13 mouse cellular contexts compared by ENCODE assay signal in genomic region chr8:6492453-6492852, GRCm38 (mm10).
A peak's percentile ranks its signal among the peaks of the same experiment; 100 is the strongest.
DNase-seq lines count a peak whose midpoint lies in the region; ATAC-seq lines count a peak whose summit lies in the region.
"Had no signal": no experiment of that assay in that cellular context is flagged by ENCODE, and none has a peak within 500 bp of the region (broad histone marks: within the 10 kb centered on the region; RNA-seq: fewer than 3 reads in every experiment).

No protein-coding gene starts in this region.

- H3K4me3 ChIP-seq in forebrain, embryonic 15.5 days = no peak overlapping the region
- H3K4me3 ChIP-seq in forebrain, embryonic 11.5 days (ENCODE audit: low read depth, low read length) = no peak overlapping the region
- no peak overlapping the region for H3K4me3 ChIP-seq in kidney, embryonic 14.5 days (ENCODE audit: low read length)
- H3K4me3 ChIP-seq: midbrain, embryonic 10.5 days had no signal

- no peak for DNase-seq in forebrain, embryonic 11.5 days (ENCODE audit: low spot score)
- DNase-seq in kidney, postnatal 4 days = peak; percentile 3 to 5
- DNase-seq in NIH3T3 (ENCODE audit: low read depth) = peak; percentile 21
- peak; percentile 25 to 37 for DNase-seq in left cerebral cortex, postnatal 14 days (ENCODE audit: low spot score in 2 of 2)
- no peak for DNase-seq in urinary bladder, postnatal 25 days (ENCODE audit: low spot score)
- DNase-seq: layer of hippocampus, postnatal 36 days; liver, postnatal 0 days; thymus, postnatal 25 days had no signal

- no peaks in the 10 kb centered on the region for H3K9me3 ChIP-seq in forebrain, embryonic 15.5 days
- H3K9me3 ChIP-seq in forebrain, embryonic 11.5 days (ENCODE audit: control insufficient read depth, low read length) = no peaks in the 10 kb centered on the region; the same call in 1 of the 2 replicates
- no peaks in the 10 kb centered on the region for H3K9me3 ChIP-seq in kidney, embryonic 14.5 days (ENCODE audit: control insufficient read depth, low read length)
- H3K9me3 ChIP-seq: midbrain, embryonic 10.5 days had no signal

- H3K4me2 ChIP-seq in forebrain, embryonic 15.5 days (replicated peaks) = no peak overlapping the region
- H3K4me2 ChIP-seq in forebrain, embryonic 11.5 days (ENCODE audit: low read depth, low read length, severe bottlenecking) = no peak overlapping the region
- H3K4me2 ChIP-seq in kidney, embryonic 14.5 days (replicated peaks; ENCODE audit: low read depth, low read length) = no peak overlapping the region

- H3K36me3 ChIP-seq in forebrain, embryonic 15.5 days = no peaks in the 10 kb centered on the region
- no peaks in the 10 kb centered on the region for H3K36me3 ChIP-seq in forebrain, embryonic 11.5 days (ENCODE audit: control insufficient read depth, insufficient read depth, low read length)
- no peaks in the 10 kb centered on the region for H3K36me3 ChIP-seq in kidney, embryonic 14.5 days (ENCODE audit: control insufficient read depth, insufficient read depth, low read length)
- H3K36me3 ChIP-seq: midbrain, embryonic 10.5 days had no signal

- no peak overlapping the region for H3K9ac ChIP-seq in forebrain, embryonic 15.5 days (replicated peaks)
- no peak overlapping the region for H3K9ac ChIP-seq in forebrain, embryonic 11.5 days (ENCODE audit: low read length)
- H3K9ac ChIP-seq in kidney, embryonic 14.5 days (ENCODE audit: low read depth, low read length) = no peak overlapping the region
- H3K9ac ChIP-seq: liver, postnatal 0 days had no signal

- intact Hi-C loops in left cerebral cortex, postnatal 14 days (cut with DNase I) = no loop called here

- no peaks in the 10 kb centered on the region for H3K4me1 ChIP-seq in forebrain, embryonic 15.5 days
- H3K4me1 ChIP-seq in forebrain, embryonic 11.5 days (replicated peaks; ENCODE audit: control insufficient read depth, insufficient read depth, low read length) = no peaks in the 10 kb centered on the region
- H3K4me1 ChIP-seq in kidney, embryonic 14.5 days (ENCODE audit: control insufficient read depth, insufficient read depth, low read length) = no peaks in the 10 kb centered on the region
- H3K4me1 ChIP-seq: midbrain, embryonic 10.5 days had no signal

- no peaks in the 10 kb centered on the region for H3K27me3 ChIP-seq in forebrain, embryonic 15.5 days
- H3K27me3 ChIP-seq in forebrain, embryonic 11.5 days (ENCODE audit: control insufficient read depth, insufficient read depth, low read length) = no peaks in the 10 kb centered on the region
- no peaks in the 10 kb centered on the region for H3K27me3 ChIP-seq in kidney, embryonic 14.5 days (ENCODE audit: control insufficient read depth, insufficient read depth, low read length)

- WGBS in forebrain, embryonic 15.5 days = 34% methylated on average over 1 of the region's 1 CpGs
- 78% methylated on average over 1 of the region's 1 CpGs for WGBS in forebrain, embryonic 11.5 days
- 35% methylated on average over 1 of the region's 1 CpGs for WGBS in kidney, embryonic 14.5 days

- peak; percentile 55; the same call in 1 of the 2 replicates for ATAC-seq in forebrain, embryonic 15.5 days (replicated peaks)
- no peak for ATAC-seq in forebrain, embryonic 11.5 days (replicated peaks; ENCODE audit: low FRiP score)
- ATAC-seq in kidney, embryonic 14.5 days (ENCODE audit: low FRiP score, low TSS enrichment) = no peak
- ATAC-seq in megakaryocyte-erythroid progenitor cell, adult 5-6 weeks (replicated peaks; ENCODE audit: low FRiP score, low TSS enrichment, poor library complexity, severe bottlenecking) = no peak
- ATAC-seq: intestine, embryonic 16.5 days; liver, postnatal 0 days had no signal

- no peak overlapping the region for H3K27ac ChIP-seq in forebrain, embryonic 15.5 days (replicated peaks)
- no peak overlapping the region for H3K27ac ChIP-seq in forebrain, embryonic 11.5 days (ENCODE audit: low read depth, low read length)
- no peak overlapping the region for H3K27ac ChIP-seq in kidney, embryonic 14.5 days (ENCODE audit: low read depth, low read length)
- H3K27ac ChIP-seq: midbrain, embryonic 10.5 days had no signal

Comparison
In these comparisons a context has a peak if more than half of its experiments do, and no peak if none do; other contexts are left out.
1. DNase-seq: peak in kidney, postnatal 4 days (2 of 2), NIH3T3 (single experiment) and left cerebral cortex, postnatal 14 days (2 of 2); none in forebrain, embryonic 11.5 days (single experiment) and urinary bladder, postnatal 25 days (single experiment).